Mouse (Mus musculus) brown adipose tissue, adult 24 weeks (tissue): Measurements from ENCODE around the gene Gphb5. TPM values are rescaled to one million over a fixed set of nuclear protein-coding genes. Genes with fewer than 3 reads are reported as not detected.

ENCODE experiments used
- H3K27ac ChIP-seq: fragments of 200-500 bp; replicated peaks from 2 replicates; pipeline ENCODE4 v1.5.1; 2012; ENCODE audit warnings: low read depth, mild to moderate bottlenecking, low read length
- H3K4me1 ChIP-seq: fragments of 200-500 bp; 2 replicates; pipeline ENCODE4 v1.6.1; 2012; ENCODE audit warnings: low read length, mixed read lengths; ENCODE audit not compliant: control insufficient read depth, insufficient read depth, insufficient read length
- H3K4me3 ChIP-seq: fragments of 200-500 bp; 2 replicates; pipeline ENCODE4 v1.5.1; 2012; ENCODE audit warnings: low read depth, mild to moderate bottlenecking, low read length, moderate library complexity; ENCODE audit not compliant: insufficient read depth
- polyA plus RNA-seq: library from polyadenylated mRNA; stranded (reverse); fragments of >200 nt; gene quantifications from 2 replicates; pipeline ENCODE4 v1.2.4, GENCODE M21; 2012; ENCODE audit not compliant: missing spikeins, insufficient read depth, insufficient read length

Gene Gphb5
- polyA plus RNA-seq, 1 experiment: not detected

GRCm38 (mm10) chr12:75424817-75425216 is 8.2 kb upstream of the Gphb5 start:
- no peaks in the 10 kb centered on the region for H3K4me1 ChIP-seq
- H3K4me3 ChIP-seq: no peak overlapping the region
- no peak overlapping the region for H3K27ac ChIP-seq

- no peak overlapping the region for H3K27ac ChIP-seq
These were observed 7.8 kb upstream of the Gphb5 start for GRCm38 (mm10) chr12:75424359-75424758.

GRCm38 (mm10) chr12:75414991-75415390 is 1.6 kb downstream of the Gphb5 start:
- Histone ChIP-seq H3K4me3 (no peak overlapping the region), H3K4me1 (peaks cover 6% of the 10 kb centered on the region), H3K27ac (peak overlapping the region; percentile 31; the same call in 1 of the 2 replicates)

More at GRCm38 (mm10) chr12:75424359-75424758, 7.8 kb upstream of the Gphb5 start:
- Histone ChIP-seq H3K4me1 (no peaks in the 10 kb centered on the region), H3K4me3 (no peak overlapping the region)

GRCm38 (mm10) chr12:75412964-75413363 is 3.6 kb downstream of the Gphb5 start:
- Histone ChIP-seq H3K4me1 (peaks cover 6% of the 10 kb centered on the region), H3K27ac (peak overlapping the region; percentile 19; the same call in 1 of the 2 replicates), H3K4me3 (peak overlapping the region; percentile 6; the same call in 1 of the 2 replicates)

GRCm38 (mm10) chr12:75397077-75397476 is 19.5 kb downstream of the Gphb5 start:
- Histone ChIP-seq H3K27ac (no peak overlapping the region), H3K4me1 (no peaks in the 10 kb centered on the region), H3K4me3 (no peak overlapping the region)

GRCm38 (mm10) chr12:75396616-75397015 is 20.0 kb downstream of the Gphb5 start:
- H3K27ac ChIP-seq: no peak overlapping the region
- no peaks in the 10 kb centered on the region for H3K4me1 ChIP-seq
- H3K4me3 ChIP-seq: no peak overlapping the region

- H3K4me1 ChIP-seq: no peaks in the 10 kb centered on the region
- no peak overlapping the region for H3K4me3 ChIP-seq
- H3K27ac ChIP-seq: no peak overlapping the region
These were observed 22.4 kb downstream of the Gphb5 start for GRCm38 (mm10) chr12:75394011-75394773.

- Histone ChIP-seq H3K4me1 (no peaks in the 10 kb centered on the region), H3K4me3 (no peak overlapping the region), H3K27ac (no peak overlapping the region)
These were observed 25.1 kb downstream of the Gphb5 start for GRCm38 (mm10) chr12:75391526-75391925.

- no peak overlapping the region for H3K4me3 ChIP-seq
- no peaks in the 10 kb centered on the region for H3K4me1 ChIP-seq
- no peak overlapping the region for H3K27ac ChIP-seq
These were observed 27.1 kb downstream of the Gphb5 start for GRCm38 (mm10) chr12:75389308-75390135.

- no peaks in the 10 kb centered on the region for H3K4me1 ChIP-seq
- H3K4me3 ChIP-seq: no peak overlapping the region
- H3K27ac ChIP-seq: no peak overlapping the region
These were observed 28.1 kb downstream of the Gphb5 start for GRCm38 (mm10) chr12:75388521-75388920.

GRCm38 (mm10) chr12:75387846-75388245 is 28.7 kb downstream of the Gphb5 start:
- no peak overlapping the region for H3K4me3 ChIP-seq
- H3K4me1 ChIP-seq: no peaks in the 10 kb centered on the region

GRCm38 (mm10) chr12:75387156-75387555 is 29.4 kb downstream of the Gphb5 start:
- no peak overlapping the region for H3K4me3 ChIP-seq
- H3K27ac ChIP-seq: peak overlapping the region; percentile 31

More at GRCm38 (mm10) chr12:75387846-75388245, 28.7 kb downstream of the Gphb5 start:
- H3K27ac ChIP-seq: no peak overlapping the region; the same call in 1 of the 2 replicates

GRCm38 (mm10) chr12:75386731-75387130 is 29.9 kb downstream of the Gphb5 start:
- no peaks in the 10 kb centered on the region for H3K4me1 ChIP-seq
- peak overlapping the region; percentile 31; the same call in 1 of the 2 replicates for H3K27ac ChIP-seq
- H3K4me3 ChIP-seq: no peak overlapping the region

More at GRCm38 (mm10) chr12:75387156-75387555, 29.4 kb downstream of the Gphb5 start:
- H3K4me1 ChIP-seq: no peaks in the 10 kb centered on the region

- no peak overlapping the region for H3K27ac ChIP-seq
- H3K4me3 ChIP-seq: no peak overlapping the region
These were observed 40.5 kb downstream of the Gphb5 start for GRCm38 (mm10) chr12:75376126-75376525.

GRCm38 (mm10) chr12:75375060-75375459 is 41.5 kb downstream of the Gphb5 start:
- Histone ChIP-seq H3K4me1 (no peaks in the 10 kb centered on the region), H3K4me3 (no peak overlapping the region), H3K27ac (no peak overlapping the region)

More at GRCm38 (mm10) chr12:75376126-75376525, 40.5 kb downstream of the Gphb5 start:
- H3K4me1 ChIP-seq: no peaks in the 10 kb centered on the region
